Mouse (Mus musculus) hindbrain, embryonic 11.5 days (tissue): ENCODE measurements around the gene Gjb6. TPM values are rescaled to one million over a fixed set of nuclear protein-coding genes. Genes with fewer than 3 reads are reported as not detected.

Experiments used
- ATAC-seq: fragments of 200-750 bp; cut with Nextera tagmentation; 2 replicates; pipeline ENCODE4 v1.8.0; 2017; ENCODE audit warnings: mild to moderate bottlenecking, moderate TSS enrichment, moderate library complexity; ENCODE audit not compliant: low FRiP score
- DNase-seq: peaks from one replicate; pipeline ENCODE4 v3.0.0-alpha.2; 2015; ENCODE audit warnings: low spot score
- H3K27ac ChIP-seq: fragments of 300-500 bp; sonication (generic); 2 replicates; pipeline ENCODE4 v1.5.1; 2014; ENCODE audit warnings: mild to moderate bottlenecking, low read depth, low read length
- H3K27me3 ChIP-seq: fragments of 300-500 bp; sonication (generic); 2 replicates; pipeline ENCODE4 v1.6.1; 2014; ENCODE audit warnings: mild to moderate bottlenecking, low read length, moderate library complexity, mixed read lengths; ENCODE audit not compliant: control insufficient read depth, insufficient read depth
- H3K36me3 ChIP-seq: fragments of 300-500 bp; sonication (generic); 2 replicates; pipeline ENCODE4 v1.6.1; 2014; ENCODE audit warnings: mild to moderate bottlenecking, low read length, moderate library complexity, mixed read lengths; ENCODE audit not compliant: control insufficient read depth, insufficient read depth
- H3K4me1 ChIP-seq: fragments of 300-500 bp; sonication (generic); replicated peaks from 2 replicates; pipeline ENCODE4 v1.6.1; 2014; ENCODE audit warnings: low read length, mixed read lengths; ENCODE audit not compliant: control insufficient read depth, insufficient read depth
- H3K4me2 ChIP-seq: fragments of 300-500 bp; sonication (generic); replicated peaks from 2 replicates; pipeline ENCODE4 v1.6.1; 2014; ENCODE audit warnings: mild to moderate bottlenecking, low read depth, low read length
- H3K4me3 ChIP-seq: fragments of 300-500 bp; sonication (generic); 2 replicates; pipeline ENCODE4 v1.5.1; 2014; ENCODE audit warnings: low read depth, low read length
- H3K9ac ChIP-seq: fragments of 300-500 bp; sonication (generic); 2 replicates; pipeline ENCODE4 v1.6.1; 2014; ENCODE audit warnings: low read depth, low read length
- H3K9me3 ChIP-seq: fragments of 300-500 bp; sonication (generic); 2 replicates; pipeline ENCODE4 v1.6.1; 2016; ENCODE audit warnings: low read length; ENCODE audit not compliant: control insufficient read depth
- WGBS: fragments of 180-500 bp; shearing (Covaris S2); extraction: QIAGEN DNeasy Blood & Tissue Kit; methylation state at CpG from one replicate; pipeline ENCODE4 v1.1.7; 2014; 5-methylcytosine and 5-hydroxymethylcytosine counted together
- polyA plus RNA-seq: library from polyadenylated mRNA; unstranded; fragments of >200 nt; fragmentation: Nextera tagmentation; extraction: Ambion mirVana; gene quantifications from 2 replicates; pipeline ENCODE4 v1.2.1, GENCODE M21; 2014

Gjb6 gene
- 5.8 and 6.5 TPM in 2 replicates for polyA plus RNA-seq

- ATAC-seq = no peak
- Histone ChIP-seq H3K9me3 (no peaks in the 10 kb centered on the region), H3K27ac (no peak within 1 kb of the TSS), H3K4me1 (peaks cover 6% of the 10 kb centered on the region; the same call in 1 of the 2 replicates), H3K9ac (no peak within 1 kb of the TSS), H3K4me2 (peak within 1 kb of the TSS; percentile 60), H3K36me3 (no peaks in the 10 kb centered on the region), H3K27me3 (peaks cover 27% of the 10 kb centered on the region), H3K4me3 (peak within 1 kb of the TSS; percentile 31)
- peak; percentile 33 for DNase-seq
- WGBS = under 1% methylated on average over 33 of the region's 33 CpGs
These were observed at the start of gene Gjb6 for GRCm38 (mm10) chr14:57133161-57133661. TSS of gene Gjb6 (minus strand) at chr14:57133611.

- Histone ChIP-seq H3K9me3 (no peaks in the 10 kb centered on the region), H3K4me3 (no peak overlapping the region), H3K27me3 (no peaks in the 10 kb centered on the region), H3K4me2 (no peak overlapping the region), H3K27ac (no peak overlapping the region), H3K9ac (no peak overlapping the region), H3K4me1 (no peaks in the 10 kb centered on the region), H3K36me3 (no peaks in the 10 kb centered on the region)
- 93% methylated on average over 3 of the region's 3 CpGs for WGBS
- ATAC-seq (no peak), DNase-seq (no peak)
These were observed 32.1 kb upstream of the Gjb6 start for GRCm38 (mm10) chr14:57165493-57165892.

- H3K4me3 ChIP-seq = no peak overlapping the region
- ATAC-seq (no peak), DNase-seq (no peak)
- no peak overlapping the region for H3K27ac ChIP-seq
- no peak overlapping the region for H3K9ac ChIP-seq
- 41% methylated on average over 2 of the region's 2 CpGs for WGBS
- no peak overlapping the region for H3K4me2 ChIP-seq
- H3K9me3 ChIP-seq = no peaks in the 10 kb centered on the region
- H3K27me3 ChIP-seq = no peaks in the 10 kb centered on the region
- no peaks in the 10 kb centered on the region for H3K36me3 ChIP-seq
- no peaks in the 10 kb centered on the region for H3K4me1 ChIP-seq
These were observed 28.4 kb upstream of the Gjb6 start for GRCm38 (mm10) chr14:57161833-57162232.

GRCm38 (mm10) chr14:57161201-57161600 is 27.8 kb upstream of the Gjb6 start:
- Histone ChIP-seq H3K27me3 (no peaks in the 10 kb centered on the region), H3K36me3 (no peaks in the 10 kb centered on the region), H3K9me3 (no peaks in the 10 kb centered on the region), H3K4me1 (no peaks in the 10 kb centered on the region), H3K4me3 (no peak overlapping the region), H3K27ac (no peak overlapping the region), H3K9ac (no peak overlapping the region), H3K4me2 (no peak overlapping the region)
- ATAC-seq (no peak), DNase-seq (no peak)
- WGBS = 67% methylated on average over 4 of the region's 4 CpGs

GRCm38 (mm10) chr14:57154916-57155315 is 21.5 kb upstream of the Gjb6 start:
- Histone ChIP-seq H3K9me3 (no peaks in the 10 kb centered on the region), H3K36me3 (no peaks in the 10 kb centered on the region), H3K27ac (no peak overlapping the region), H3K4me1 (0 out of 2 replicates have a peak, but pooled peaks cover 2% of the 10 kb centered on the region), H3K4me2 (no peak overlapping the region), H3K27me3 (no peaks in the 10 kb centered on the region), H3K9ac (no peak overlapping the region), H3K4me3 (no peak overlapping the region)
- DNase-seq (no peak), ATAC-seq (no peak)
- WGBS = 49% methylated on average over 6 of the region's 6 CpGs

- no peak for DNase-seq
- Histone ChIP-seq H3K36me3 (no peaks in the 10 kb centered on the region), H3K9ac (no peak overlapping the region), H3K4me1 (no peaks in the 10 kb centered on the region), H3K27ac (no peak overlapping the region), H3K4me3 (no peak overlapping the region), H3K4me2 (no peak overlapping the region), H3K27me3 (no peaks in the 10 kb centered on the region), H3K9me3 (no peaks in the 10 kb centered on the region)
- WGBS = 54% methylated on average over 4 of the region's 4 CpGs
- ATAC-seq = no peak
These were observed 12.3 kb upstream of the Gjb6 start for GRCm38 (mm10) chr14:57145741-57146140.

GRCm38 (mm10) chr14:57135265-57135664 is 1.9 kb upstream of the Gjb6 start:
- H3K9me3 ChIP-seq = no peaks in the 10 kb centered on the region
- WGBS = 29% methylated on average over 8 of the region's 8 CpGs
- H3K4me1 ChIP-seq = peaks cover 6% of the 10 kb centered on the region; the same call in 1 of the 2 replicates
- H3K27me3 ChIP-seq = peaks cover 27% of the 10 kb centered on the region
- no peak overlapping the region for H3K27ac ChIP-seq
- no peak for ATAC-seq
- no peak overlapping the region for H3K4me3 ChIP-seq
- no peaks in the 10 kb centered on the region for H3K36me3 ChIP-seq
- H3K9ac ChIP-seq = no peak overlapping the region
- DNase-seq = no peak
- no peak overlapping the region for H3K4me2 ChIP-seq

GRCm38 (mm10) chr14:57127383-57127782 is 6.0 kb downstream of the Gjb6 start:
- Histone ChIP-seq H3K4me3 (no peak overlapping the region), H3K4me1 (no peaks in the 10 kb centered on the region), H3K9me3 (no peaks in the 10 kb centered on the region), H3K9ac (no peak overlapping the region), H3K27me3 (peaks cover 5% of the 10 kb centered on the region), H3K4me2 (no peak overlapping the region), H3K36me3 (no peaks in the 10 kb centered on the region), H3K27ac (no peak overlapping the region)
- no peak for DNase-seq
- WGBS = 74% methylated on average over 4 of the region's 4 CpGs
- ATAC-seq = no peak

GRCm38 (mm10) chr14:57122295-57122694 is 11.1 kb downstream of the Gjb6 start:
- Histone ChIP-seq H3K27me3 (no peaks in the 10 kb centered on the region), H3K9me3 (no peaks in the 10 kb centered on the region), H3K4me2 (no peak overlapping the region), H3K4me3 (no peak overlapping the region), H3K27ac (no peak overlapping the region), H3K36me3 (no peaks in the 10 kb centered on the region), H3K4me1 (no peaks in the 10 kb centered on the region), H3K9ac (no peak overlapping the region)
- 86% methylated on average over 7 of the region's 7 CpGs for WGBS
- no peak for ATAC-seq
- no peak for DNase-seq
